Mouse (Mus musculus) monocyte, adult 5-6 weeks (primary cell): ENCODE results near the gene Psme4. TPM values are rescaled to one million over a fixed set of nuclear protein-coding genes. Genes with fewer than 3 reads are reported as not detected.
"Not testable (repeated sequence)": the region's sequence is repeated elsewhere in the genome, so short reads cannot be mapped to it uniquely, and the experiment has no call there.

Experiments
- ATAC-seq: fragments of 153-309, 156-312 bp; replicated peaks from 2 replicates; pipeline ENCODE4 v1.8.0; 2017; ENCODE audit warnings: mild to moderate bottlenecking; ENCODE audit not compliant: low TSS enrichment, insufficient number of reproducible peaks, severe bottlenecking, poor library complexity, low FRiP score
- total RNA-seq: library from RNA; stranded (forward); fragments of 200-1000, 200-491, 200-594 nt; gene quantifications from 3 replicates; pipeline ENCODE4 v1.2.3, GENCODE M21; 2017

Psme4 gene
- 58.8 to 80.2 TPM (median 59.9 TPM) in 3 replicates for total RNA-seq

DNA sequence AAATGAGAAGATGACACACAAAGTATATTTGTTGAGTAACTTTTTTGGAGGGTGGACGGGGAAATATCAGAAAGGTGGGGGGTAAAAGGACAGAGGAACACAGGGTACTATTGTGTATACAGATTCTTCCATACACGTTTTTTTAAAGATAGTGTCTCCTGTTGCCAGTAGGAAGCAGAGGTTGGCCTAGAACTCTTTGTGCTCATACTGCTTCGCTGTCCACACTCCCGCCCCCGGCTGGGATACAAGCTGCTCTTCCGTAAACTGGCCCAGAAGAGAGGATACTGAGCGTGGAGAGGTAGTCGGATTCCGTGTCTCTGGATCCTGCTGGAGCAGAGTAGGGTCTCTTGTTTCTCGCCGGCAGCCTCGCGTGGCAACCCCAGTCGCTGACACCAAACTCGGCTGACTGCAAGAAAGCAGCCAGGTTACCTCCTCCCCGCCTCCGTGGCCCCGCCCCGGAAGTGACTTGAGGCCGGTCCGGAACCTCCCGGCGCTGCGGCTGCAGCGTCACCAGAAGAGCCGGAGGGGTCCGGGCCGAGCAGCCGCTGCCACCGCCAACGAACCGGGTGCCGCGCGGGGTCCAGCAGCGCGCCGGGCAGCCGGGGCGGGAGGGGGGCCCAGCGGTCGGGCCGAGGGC lies at the start of gene Psme4:
TSS of gene Psme4 (plus strand) at position 460 of the 637 bp plus-strand sequence.
- peak; percentile 95 for ATAC-seq

DNA sequence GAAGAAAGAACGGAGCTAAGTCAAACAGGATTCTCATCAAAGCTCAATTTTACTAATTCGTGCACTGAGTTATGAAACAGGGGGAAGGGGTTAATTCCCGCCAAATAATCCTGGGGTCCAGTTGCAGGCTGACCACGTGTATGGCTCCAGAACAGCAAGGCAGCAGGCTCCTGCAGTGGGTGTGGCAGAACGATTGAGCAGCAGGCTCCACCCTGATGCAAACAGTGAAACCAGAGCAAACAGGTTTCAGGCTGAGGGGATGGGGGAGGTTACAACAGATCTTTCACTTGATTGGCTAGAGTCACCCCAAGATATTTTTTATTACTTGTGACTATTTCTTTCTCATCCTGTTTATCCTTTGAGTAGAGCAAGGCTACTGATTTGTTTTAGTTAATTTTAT lies 48.1 kb upstream of the Psme4 start:
- ATAC-seq = no peak

DNA sequence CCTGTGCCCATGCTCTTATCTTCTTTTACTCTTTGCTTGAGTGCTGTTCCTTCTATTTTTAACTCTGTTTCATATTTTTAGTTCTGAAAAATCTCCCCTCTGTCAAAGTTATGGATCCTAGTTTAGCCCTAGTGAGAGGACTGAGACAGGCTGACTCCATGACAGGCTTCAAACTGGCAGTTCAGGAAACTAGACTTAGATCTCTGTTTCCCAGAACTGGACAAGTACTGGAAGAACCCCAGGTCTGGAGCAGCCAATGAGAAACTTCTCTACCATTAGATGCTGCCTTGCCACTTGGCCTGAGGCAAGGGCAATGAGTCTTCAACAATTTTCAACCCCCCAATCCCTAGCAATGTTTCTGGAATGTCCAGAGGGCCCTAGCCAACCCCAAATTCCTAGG lies 40.8 kb upstream of the Psme4 start:
- no peak for ATAC-seq

DNA sequence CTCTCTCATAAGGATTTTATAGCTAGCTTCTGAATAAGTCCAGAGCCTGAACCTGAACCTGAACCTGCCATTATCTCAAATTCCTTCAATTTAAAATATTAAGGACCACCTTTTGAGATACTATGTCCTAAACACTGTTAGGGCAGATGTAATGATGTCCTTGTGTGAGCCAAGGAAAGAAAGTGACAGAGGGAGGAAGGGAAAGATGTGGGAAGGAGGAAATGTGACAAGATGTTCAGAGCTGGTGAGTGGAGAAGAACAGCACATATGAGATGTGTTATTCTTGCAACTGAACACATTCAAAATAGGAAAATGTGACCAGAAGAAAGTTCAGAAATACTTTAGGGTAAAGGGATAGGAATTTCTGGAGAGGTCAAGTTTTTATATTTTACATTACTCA lies 38.1 kb upstream of the Psme4 start:
- ATAC-seq = no peak

DNA sequence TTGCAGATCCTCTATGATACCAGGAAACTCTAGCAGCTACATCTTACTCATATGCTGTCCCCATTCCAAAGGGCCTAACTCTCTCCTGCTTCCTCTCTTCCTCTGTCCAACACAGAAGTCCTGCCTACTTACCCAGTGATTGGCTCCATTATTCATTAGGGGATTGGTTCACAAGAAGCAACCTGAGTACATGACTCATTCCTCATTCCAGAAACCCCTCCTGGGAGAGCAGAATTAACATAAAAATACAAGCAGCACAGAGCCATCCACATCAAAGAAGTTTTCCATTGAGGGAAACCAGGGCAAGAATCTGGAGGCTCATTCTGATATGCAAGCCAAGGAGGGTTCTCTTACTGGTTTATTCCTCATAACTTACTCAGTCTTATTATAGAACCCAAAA lies 27.5 kb upstream of the Psme4 start:
- no peak for ATAC-seq

DNA sequence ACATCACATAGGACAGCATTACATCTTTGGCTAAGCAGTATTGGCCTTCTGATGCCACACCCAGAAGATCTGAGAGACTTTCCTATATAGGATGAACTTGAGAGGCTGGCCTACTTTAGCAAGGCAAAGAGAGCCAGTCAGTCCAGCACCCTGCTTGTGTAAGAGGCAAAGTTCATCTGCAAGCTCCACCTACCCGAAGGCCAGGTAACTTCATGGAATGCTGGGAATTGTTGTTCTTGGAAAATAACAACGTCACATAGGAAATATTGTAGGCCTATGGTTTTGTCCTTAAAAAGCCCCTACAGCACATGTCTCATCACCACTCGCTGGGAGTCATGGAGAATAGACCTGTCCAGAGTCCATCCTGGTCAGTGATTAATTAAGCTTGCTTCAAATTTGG lies 22.6 kb upstream of the Psme4 start:
- no peak for ATAC-seq

DNA sequence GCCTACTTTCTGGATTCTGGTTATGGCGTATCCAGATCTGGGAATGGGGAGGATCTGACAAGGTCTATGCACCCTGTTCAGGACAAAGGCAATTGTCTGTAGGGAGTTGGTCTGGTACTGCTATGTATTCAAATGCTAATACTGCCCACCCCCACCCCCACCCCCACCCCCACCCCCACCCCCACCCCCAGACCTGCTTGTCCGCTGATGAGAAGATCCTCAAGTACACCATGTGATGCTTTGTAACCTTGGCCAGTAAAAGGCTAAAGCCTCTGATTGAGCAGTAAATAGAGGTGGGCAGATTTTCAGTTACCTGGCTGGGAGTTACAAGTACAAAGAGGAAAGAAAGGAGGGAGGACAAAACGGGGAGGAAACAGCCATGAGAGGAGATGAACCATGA lies 21.9 kb upstream of the Psme4 start:
- no peak for ATAC-seq

DNA sequence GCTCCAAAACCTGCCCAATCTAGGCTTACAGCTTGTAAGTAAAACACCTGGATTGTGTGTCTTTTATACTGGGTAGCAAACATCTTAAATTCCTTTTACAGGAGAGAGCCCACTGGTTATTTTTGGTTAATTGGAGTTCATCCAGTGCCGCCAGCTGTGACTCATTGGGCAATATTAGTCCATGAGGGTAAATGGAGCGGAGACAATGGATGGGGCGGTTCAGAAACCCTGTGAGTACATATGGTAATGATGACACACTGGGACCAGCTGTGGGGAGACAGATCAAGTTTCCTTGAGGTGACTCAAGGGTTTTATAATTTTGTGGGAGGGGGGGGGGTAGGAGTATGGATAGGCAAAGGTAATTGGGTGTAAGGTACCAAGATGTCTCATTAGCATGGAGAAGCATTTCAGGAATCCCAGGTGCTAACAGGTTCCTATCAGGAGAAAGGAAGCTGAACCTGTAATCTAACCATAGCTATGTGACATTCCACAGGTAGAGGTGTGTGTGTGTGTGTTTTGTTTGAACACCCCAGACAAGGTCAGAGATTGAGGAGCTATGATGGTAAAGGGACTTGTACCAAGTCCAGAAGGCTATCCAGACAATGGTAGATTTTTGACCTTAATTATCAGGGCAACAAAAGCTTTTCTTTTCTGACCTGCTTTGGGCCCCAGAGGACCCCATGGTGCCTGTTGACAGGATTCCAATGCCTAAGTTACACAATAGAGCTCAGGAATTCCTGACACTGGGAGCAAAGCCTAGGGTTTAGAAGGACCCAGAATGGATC lies 21.3 kb upstream of the Psme4 start:
- ATAC-seq = no peak

DNA sequence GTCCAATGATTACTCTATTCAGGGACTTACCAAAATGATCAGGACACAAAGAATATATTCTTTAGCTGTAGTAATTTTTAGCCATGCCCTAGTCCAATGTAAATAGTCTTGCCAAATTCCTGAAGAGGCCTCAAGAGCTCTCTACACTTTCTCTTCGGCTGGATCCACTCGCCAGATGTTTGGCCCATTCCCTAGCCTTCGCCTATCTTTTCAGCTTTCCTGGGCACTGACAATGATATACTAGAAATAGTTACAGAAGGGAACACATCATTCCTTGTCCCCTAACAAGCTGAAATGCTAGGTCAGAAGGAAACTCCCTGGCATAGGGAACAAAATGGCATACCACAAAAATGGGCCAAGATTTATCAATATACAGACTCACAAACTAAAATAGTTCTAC lies 18.6 kb upstream of the Psme4 start:
- ATAC-seq = no peak

DNA sequence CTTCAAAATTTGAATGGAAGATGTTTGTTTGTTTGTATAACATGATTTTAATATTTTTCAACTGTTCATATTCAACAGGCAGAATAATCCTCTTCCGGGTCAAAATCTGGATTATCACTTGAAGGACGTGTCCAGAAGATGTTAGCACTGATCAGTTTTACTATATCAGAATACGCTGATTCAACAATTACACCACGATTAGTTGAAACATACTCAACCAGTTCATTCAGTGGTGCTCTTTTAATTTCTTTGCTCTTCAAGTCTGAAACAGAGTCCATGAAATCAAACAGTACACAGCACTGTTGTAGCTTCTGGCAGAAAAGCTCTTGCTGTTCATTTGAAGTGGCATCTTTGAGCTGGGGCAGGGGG lies 17.1 kb upstream of the Psme4 start:
- ATAC-seq = not testable (repeated sequence)

DNA sequence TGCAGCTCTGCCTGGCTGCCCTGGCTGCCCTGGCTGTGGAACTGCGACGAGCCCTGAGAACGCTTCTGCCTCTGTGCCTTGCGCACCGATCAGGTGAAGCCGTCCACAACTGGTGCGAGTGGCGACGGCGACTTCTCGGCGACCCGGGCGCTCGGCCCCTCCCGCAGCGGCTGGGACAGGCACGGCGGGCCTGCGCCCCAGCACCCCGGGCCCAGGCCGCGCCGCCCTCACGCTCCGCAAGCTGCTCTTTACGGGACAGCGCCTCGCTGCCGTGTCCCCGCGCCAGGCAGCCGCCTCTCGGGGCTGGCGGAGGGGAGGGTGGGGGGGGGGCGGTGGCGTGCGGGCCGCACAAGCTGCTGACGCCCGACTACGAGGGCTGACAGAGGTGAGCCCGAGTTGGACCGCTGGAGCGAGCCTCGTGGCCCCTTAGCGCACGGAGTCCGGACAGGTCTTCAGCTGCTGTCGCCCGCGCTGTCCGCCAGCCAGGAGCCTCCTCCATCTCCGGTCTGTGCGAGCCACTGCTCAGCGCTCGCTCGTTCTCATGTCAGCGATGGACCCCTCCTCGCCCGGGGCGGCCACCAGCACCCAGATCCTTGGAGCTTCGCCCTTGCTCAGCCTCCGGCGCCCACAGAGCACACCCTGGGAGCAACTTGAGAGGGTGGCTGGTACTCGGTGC lies 16.5 kb upstream of the Psme4 start:
- no peak for ATAC-seq

DNA sequence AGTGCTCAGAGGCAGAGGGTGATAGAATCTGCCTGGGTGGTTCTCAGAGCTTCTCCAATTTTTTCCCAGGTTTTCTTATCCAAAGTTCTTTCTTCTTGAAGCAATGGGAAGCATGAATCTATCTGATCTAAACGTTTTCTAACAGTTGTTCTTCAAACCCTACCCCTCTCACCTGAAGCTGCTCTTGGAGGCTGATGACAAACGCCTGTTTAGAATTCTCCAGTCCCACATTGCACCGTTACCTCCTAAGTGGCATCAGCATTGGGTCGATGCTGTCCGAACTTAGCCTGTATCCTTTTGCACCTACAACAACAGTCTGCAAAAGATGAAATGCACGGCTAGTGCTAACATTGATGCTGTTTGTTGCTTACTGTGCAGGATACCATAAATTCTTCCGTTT lies 10.1 kb upstream of the Psme4 start:
- ATAC-seq = no peak

DNA sequence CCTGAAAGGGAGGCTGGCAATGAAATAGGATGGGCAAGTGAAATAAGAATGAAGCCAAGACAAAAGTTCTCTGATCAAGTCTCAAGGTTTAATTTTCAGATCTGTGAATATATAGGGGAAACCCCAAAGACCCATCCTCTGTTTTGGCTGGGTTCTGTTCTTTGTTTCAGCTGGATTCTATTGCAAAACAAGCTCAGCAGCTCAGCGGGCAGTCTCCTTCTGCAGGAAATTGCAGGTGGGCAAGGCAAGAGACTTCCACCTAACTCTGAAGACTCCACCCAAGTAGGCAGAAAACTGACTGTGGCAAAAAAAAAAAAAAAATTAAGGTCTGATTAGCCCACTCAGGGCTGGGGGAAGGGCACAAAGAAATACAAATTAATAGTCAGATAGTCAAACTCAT lies 9.6 kb upstream of the Psme4 start:
- no peak for ATAC-seq

DNA sequence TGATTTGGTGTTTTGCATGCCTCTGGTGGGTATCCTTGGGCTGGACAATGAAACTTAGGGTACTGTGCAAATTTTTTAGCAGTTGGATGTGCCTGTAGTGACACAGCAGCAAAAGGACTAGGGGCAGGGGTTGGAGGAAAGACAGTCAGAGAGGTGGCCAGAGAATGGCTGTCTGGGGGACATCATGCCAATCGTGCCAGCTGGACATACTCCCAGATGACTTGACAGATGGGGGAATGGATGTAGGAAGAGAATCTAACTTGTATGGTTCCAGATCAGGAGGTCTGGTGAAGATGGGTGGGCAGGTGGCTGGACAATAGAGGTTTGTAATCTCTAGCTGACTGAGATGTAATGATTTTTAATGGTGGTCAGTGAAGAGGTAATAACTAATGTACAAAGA lies 6.5 kb upstream of the Psme4 start:
- ATAC-seq = no peak

DNA sequence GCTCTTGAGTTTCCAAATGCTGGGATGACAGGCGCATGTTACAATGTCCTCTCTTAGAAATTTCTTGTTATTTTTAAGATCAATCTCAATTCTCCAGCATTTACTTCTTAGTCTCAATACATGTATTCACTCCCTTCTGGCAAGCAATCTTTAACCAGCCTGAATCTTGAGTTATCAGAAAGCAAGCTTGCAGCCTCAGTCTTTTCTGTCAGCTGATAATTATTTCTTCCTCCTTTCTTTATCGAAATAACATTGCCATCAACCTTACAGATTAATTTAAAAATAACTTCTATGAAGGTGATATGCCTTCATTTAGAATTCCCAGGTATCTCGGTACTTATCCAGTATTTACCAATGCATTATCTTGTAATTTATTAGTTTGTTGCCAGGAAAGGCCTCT lies 709 bp upstream of the Psme4 start:
- ATAC-seq = no peak

DNA sequence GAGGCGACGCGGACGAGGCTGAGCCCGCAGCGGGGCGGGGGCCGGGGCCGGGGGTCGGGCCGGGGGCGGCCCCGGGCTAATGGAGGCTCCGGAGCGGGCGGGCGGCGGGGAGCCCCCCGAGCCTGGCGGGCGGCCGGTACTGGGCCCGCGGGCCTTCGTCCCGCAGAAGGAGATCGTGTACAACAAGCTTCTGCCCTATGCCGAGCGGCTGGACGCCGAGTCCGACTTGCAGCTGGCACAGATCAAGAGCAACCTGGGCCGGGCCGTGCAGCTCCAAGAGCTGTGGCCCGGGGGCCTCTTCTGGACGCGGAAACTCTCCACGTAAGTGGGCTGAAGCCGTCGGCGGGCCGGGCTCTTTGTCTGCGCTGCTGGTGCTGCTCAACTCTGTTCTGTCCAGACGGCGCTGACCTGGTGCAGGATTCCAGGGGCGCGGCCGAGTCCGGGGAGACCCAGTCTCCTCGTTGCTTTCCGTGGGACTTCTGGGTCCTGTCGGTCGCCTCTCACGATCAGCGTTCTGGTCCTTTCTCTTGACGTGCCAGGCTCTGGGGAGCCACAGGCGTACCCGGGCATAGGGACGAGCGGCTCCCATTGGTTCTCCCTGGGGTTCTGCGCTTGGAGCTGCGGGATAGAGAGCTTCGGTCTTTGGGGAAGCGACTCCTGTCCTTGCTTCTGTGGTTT lies 517 bp downstream of the Psme4 start:
- ATAC-seq = peak; percentile 49

DNA sequence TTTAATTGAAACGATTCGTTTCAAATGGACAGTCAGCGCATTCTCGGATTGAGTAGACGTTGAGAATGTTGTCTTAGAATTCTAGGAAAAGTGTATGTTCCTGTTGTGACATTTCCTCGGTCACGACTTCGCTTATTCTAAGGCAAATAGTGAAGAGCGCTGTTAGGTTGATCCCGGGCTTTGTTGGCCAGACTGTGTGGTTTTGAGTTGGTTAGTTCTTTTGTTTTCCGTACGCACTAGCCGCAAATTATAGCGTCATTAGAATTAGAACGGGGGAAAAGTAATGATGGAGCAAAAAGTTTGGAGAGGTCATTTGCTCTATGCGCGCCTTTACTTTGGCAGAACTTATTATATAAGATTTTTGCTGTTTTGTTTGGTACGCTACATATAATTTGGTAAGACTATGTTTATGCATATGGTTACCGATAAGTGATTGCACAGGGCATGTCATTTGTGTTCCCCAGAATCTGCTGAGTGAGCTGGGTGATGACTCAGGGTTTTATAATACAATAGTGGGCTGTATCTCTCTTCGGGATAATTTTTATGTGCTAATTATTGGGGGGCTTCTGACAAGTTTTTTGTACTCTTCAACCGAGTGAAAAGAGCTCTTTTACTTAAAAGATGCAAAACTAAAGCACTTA lies 1.4 kb downstream of the Psme4 start:
- no peak for ATAC-seq

DNA sequence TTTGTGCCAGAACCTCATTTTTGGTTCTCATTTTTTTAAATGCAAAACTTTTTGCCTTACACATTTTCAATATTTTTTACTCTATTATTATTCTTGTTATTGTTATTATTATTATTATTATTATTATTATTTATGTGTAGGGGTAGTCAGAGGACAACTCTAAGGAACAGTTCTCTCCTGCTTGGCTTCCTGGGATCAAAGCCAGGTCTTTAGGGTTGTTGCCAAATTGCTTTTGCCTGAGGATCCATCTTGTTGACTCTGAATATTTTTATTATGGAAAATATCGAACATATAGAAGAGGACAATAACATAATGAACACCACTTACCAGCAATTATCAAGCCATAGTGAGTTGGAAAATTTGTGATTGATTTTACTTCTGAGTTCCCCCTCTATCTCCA lies 3.1 kb downstream of the Psme4 start:
- ATAC-seq = no peak

DNA sequence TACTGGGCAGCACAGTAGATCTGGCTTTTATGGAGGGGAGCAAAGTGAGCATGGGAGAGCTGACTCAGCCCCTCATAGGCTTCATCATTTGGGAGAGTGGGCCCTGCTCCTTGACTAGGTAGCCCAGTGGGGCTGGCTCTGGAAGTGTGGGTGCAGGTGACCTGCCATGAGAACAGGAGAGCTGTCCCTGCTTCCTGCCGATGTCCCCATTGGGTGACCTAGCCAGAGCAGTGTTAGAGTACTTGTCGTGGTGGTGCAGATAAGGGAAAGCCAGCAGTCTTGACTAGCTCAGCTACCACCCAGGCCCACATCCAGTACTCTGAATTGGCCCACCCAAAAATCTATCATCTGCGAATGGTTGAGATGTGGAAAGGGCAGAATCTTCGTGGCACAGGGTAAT lies 6.0 kb downstream of the Psme4 start:
- ATAC-seq = no peak
